Mouse (Mus musculus) left cerebral cortex, postnatal 14 days (tissue): ENCODE data around the gene Myo9a. TPM values are rescaled to one million over a fixed set of nuclear protein-coding genes. Genes with fewer than 3 reads are reported as not detected.
A peak's percentile ranks its signal among the peaks of the same experiment; 100 is the strongest.
"Not testable (repeated sequence)": the region's sequence is repeated elsewhere in the genome, so short reads cannot be mapped to it uniquely, and the experiment has no call there.

Experiments
- DNase-seq, 2 experiments: peaks; one replicate each; pipeline ENCODE4 v3.0.0; 2021 to 2022; ENCODE audit warnings: low spot score in 2 of 2, mixed read lengths in 1 of 2
- intact Hi-C: fragments of 180-260 bp; cut with DNase I; formaldehyde crosslinking; loops from one replicate; pipeline ENCODE4 v1.15.1; 2025
- total RNA-seq, 2 experiments: library from RNA; stranded (reverse); gene quantifications; 2 replicates each; pipeline ENCODE4 v1.2.3; 2021

The Myo9a gene
- total RNA-seq, 2 experiments from 2014 or later, result 70.3 to 72.8 TPM

DNA sequence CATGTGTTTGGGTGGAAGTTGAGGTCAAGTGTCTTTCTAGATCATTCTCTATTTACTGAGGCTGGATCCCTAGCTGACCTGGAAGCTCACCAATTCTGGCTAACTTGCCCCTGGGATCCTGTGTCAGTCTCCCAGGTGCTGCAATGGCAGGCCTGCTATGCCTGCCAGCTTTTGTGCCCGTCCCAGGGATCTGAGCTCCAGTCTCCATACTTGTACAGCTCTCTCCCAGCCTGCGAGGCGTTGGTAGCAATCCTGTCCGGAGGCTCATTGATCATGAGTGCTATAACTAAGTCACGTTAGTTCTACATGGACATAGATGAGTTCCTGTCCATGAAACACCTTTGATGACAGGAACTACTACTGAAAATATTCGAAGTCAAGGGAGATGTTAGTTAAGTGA lies 193.1 kb downstream of the Myo9a start:
- DNase-seq, result no peak
- intact Hi-C loops, result no loop called here

DNA sequence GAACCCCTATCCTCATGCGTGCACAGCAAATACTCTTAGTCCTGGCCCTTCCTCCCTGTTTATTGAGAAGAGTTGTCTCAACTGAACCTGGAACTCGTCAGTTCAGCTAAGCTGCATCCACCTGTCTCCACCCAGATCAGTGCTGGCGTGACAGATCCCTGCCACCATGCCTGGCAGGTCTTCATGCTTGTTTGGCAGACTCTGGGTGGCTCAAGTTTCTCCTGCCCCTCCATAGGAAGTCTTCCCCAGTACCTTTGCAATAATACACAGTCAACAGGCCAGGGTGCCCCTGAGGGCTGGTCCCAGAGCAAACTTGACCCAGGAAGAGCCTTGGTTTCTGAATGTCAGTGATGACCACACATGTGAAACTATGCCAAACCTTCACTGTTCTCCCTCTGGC lies 194.5 kb downstream of the Myo9a start:
- intact Hi-C loops, result no loop called here
- DNase-seq, result no peak

DNA sequence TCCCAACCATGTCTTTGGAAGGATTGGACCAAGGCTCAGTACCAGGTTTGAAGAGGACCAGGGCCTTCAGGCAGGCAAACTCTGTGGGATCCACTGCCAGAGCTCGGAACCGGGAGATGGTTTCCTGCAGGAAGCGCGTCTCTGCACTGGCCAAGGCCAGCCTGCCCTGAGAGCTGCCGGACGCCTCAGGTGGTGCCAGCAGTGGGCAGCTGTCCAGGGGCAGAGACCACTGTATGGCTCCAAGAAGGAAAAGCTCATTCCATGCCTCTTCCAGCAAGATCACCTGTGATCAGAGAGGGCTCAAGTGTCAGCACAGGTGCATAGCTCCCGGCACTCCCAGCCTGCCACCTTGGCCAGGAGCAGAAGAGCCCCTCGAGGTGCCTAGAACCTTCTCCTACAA lies 196.6 kb downstream of the Myo9a start:
- intact Hi-C loops, result no loop called here
- no peak for DNase-seq

DNA sequence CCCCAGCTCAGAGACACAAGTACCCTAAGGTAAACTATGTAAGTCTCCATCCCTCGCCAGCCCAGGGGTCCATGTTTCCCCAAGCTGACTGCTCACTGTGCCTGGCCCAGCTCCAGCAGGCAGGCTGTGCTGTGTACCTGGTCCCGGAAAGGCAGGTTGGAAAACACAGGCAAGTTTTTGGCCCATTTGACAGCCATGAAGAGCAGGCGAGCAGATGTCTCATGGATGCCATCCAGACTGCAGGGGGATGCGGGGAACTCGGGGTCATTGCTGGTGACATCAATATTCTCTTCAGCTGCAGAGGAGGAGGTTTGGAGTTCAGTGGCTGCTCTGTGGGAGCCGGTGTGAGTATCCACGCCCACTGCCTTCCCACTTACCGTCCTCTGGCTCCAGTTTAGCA lies 197.5 kb downstream of the Myo9a start:
- DNase-seq, result no peak
- intact Hi-C loops, result no loop called here

DNA sequence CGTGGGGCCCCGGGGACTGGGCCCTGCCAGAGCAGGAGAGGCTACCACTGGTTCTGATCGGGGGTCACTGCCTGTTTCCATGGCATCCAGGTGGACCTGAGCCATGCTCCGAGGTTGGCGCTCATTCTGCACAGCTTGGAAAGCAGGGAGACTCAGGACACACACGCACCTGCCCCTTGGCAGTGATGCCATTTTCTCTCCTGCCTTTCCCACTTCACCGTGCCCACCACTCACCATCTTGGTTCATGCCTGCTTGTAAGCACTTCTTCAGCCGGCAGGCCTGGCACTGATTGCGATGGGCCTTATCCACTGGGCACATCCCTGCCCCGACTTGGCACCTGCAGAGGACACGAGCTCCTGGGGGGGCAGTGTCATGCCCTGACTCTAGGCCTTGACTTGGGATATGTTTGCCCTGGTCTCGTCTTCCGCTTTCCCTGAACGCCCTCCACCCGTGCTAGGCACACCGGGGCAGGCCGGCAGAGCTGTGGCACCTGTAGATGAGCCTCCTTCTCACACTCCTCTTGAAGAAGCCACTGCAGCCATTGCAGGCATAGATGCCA lies 198.1 kb downstream of the Myo9a start:
- no peak for DNase-seq
- intact Hi-C loops, result no loop called here

DNA sequence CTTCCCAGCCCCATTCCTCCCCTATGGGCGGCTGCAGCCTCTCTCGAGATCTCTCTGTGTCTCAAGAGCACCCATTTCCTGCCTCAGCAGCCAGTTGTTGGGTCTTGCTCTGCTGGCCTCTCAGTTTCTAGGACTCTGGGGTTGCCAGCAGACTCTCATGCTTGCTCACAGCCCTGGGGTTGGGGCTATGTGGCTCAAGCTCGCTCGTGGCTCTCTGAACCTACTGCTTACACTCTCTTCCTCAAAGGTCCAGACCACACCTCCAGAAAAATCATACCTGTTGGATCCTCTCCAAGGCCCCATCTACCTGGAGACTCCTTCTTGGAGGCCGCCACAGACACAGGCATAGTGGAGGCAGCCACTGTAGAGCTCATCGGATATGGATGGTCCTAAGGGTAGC lies 198.8 kb downstream of the Myo9a start:
- intact Hi-C loops, result no loop called here
- DNase-seq, result no peak

DNA sequence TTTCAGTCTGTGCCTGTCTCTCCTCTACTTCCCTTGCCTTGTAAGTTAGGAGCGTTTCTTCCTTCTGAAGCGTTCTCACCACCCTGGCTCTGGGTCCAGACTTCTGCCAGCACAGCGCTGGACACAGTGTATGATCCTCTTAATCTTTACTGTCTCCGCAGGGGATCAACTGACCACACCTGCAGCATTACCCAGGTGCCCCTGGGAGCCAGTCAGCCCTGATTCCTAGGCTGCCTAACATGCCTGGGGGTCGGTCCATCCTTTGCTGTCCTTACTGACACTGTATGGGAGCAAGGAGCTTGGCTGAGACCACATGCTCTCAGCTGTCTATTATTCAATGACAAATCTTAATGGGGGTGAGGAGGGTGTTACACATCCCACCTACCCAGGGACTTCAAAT lies 199.3 kb downstream of the Myo9a start:
- DNase-seq, result no peak
- intact Hi-C loops, result no loop called here

DNA sequence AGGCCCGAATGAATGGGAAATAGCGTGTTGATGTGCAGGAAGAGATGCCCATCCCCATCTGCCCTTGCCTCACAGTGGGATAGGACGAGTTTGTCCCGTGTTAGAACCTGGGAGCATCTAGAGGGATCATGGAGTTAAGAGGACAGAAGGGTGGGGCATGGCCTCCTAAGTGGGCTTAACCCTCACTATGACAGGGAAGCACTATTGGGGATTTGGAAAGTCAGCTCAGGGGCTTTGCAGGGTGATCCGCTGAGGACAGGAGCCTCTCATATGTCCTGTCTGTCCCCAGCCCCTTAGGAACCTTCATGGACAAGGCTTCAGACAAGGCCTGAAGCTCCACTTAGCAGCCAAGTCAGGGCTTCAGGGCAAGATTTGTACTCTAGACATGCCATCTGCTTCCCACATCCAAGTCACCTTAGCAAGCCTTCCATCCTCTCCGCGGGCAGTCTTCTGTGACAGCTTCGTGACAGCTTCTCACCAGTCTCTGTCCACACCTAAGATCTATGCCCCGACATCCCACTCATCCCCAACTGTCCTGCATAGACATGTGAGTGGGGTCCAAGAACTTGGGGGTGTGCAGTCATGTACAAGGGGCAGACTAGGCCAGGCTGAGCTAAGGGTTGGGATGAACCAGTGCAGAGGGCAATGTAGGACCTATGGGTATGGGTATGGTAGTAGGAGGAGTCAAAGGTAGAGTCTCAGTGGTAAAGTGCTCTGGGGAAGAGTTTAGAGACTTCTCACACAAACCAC lies 200.5 kb downstream of the Myo9a start:
- no peak for DNase-seq
- intact Hi-C loops, result no loop called here

DNA sequence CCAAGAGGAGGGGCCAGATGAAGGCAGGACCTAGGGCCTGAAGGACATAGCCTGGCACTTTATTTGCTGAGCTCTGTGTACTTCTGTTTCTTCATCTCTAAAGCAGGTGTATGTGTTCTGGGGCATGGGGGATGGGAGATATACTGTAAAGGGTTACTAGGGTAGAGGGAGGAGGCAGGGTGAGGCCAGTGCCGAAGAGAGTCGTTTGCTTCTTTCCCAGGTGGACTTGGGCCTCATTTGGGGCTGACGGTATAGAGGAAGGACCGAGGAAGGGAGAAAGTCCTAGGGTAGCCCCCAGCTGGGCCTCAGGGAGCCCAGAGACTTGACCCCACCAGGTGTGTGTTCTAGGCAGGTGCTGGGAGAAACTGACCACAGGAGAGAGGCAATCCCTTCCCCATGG lies 201.2 kb downstream of the Myo9a start:
- DNase-seq, result no peak
- intact Hi-C loops, result no loop called here

DNA sequence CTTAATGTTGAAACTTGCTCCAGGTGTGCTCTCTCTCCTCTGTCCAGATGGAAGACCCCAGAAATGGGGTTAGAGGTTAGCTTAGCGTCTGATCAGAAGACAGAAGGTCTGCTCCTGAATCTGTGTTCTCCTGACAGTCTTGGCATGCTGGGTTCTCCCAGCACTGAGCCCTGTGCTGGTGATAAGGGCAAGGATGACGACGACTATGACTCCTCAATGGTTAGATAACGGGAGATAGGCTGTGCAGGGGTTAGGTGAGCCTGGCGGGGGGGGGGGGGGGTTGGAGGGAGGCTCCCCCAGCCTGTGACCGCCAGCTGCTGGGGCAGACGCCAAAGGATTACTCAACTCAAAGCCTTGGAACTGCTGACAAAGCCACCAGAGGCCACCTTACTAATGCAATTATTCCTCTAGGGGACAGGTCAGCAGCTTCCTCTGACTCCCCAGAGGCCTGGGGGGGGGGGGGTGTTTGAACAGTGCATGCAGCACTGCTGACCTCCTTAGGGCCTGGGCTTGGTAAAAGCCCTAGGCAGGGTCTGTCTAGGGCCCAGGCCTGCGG lies 201.9 kb downstream of the Myo9a start:
- intact Hi-C loops, result no loop called here
- no peak for DNase-seq

DNA sequence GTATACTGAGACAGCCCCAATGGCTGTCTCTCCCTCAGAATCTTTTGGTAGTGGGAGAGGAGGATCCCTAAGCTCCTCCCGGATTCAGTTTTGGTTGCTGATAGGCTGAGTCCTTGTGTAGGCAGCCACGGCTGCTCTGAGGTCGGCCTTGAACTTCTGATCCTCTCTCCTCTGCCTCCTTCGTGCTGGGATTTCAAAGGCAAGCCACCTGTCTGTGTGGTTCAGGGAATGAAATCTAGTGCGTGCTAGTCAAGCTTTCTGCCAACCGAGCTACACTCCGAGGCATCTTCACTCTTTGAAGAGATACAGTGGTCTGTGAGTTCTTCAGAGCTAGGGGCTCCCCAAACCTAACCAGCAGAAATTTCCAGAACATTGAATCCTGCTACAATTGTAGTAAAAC lies 202.9 kb downstream of the Myo9a start:
- DNase-seq, result no peak
- intact Hi-C loops, result no loop called here

DNA sequence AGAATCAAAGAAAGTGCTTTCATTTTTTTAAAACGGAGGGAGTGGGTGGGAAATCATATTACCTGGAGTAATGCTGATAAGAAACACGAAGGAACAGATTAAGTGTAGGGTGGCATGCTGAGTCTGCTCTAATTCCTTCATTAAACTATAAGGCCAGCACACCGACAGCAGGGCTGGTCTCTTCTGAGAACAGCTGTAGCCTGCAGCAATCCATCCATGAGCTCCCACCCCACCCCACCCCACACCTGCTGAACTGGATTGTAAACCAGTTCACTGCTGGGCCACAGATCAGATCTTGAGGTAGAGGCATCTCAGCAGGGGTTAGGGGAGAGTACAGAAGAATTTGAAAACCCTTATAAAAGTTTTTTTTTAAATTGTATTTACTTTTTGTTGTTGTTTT lies 204.5 kb downstream of the Myo9a start:
- no peak for DNase-seq
- intact Hi-C loops, result no loop called here

DNA sequence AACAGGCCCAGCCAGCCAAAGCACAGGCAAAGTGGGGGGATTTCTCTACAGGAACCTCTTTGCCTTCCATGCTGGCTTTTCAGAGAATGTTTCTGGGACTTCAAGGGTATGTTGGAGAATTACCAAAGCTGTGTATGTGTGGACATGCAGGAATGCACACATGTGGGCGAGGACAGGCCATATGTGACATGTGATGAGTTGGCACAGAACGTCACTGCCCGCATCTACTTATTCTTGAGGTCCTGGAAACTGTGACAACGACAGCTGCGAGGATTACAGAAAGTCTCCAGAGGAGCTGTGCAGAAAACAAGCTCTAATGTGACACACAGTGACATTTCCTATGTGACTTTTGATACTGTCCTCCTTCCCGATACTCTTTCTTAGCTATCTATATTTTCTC lies 205.0 kb downstream of the Myo9a start:
- peak in 1 of 2 experiments; percentile 34 for DNase-seq
- intact Hi-C loops, result no loop called here

DNA sequence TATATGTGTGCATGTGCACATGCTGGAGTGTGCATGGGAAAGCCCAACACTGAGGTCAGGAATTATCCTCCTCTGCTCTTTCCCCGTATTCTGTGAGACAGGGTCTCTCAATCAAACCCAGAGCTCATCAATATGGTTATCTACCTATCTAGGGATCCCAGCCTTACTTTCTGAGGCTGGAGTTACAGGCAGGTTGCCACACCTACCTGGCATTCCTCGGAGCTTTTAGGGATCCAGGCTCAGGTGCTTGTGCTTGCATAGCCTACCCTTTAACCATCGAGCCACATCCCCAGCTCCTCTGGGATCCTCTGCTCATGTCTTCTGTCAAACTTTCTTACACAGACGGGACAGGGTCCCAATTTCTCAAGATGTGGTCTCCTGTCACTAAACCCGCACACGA lies 205.8 kb downstream of the Myo9a start:
- intact Hi-C loops, result no loop called here
- no peak for DNase-seq

DNA sequence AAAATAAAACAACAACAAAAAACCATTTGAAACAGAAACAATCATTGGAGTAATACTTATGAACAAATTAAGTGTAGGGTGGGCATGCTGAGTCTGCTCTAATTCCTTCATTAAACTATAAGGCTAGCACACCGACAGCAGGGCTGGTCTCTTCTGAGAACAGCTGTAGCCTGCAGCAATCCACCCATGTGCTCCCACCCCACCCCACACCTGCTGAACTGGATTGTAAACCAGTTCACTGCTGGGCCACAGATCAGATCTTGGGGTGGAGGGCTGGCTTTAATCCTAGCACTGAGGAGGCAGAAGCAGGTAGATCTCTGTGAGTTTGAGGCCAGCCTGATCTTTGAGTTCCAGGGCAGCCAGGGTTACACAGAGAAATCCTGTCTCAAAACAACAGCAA lies 207.4 kb downstream of the Myo9a start:
- DNase-seq, intact Hi-C loops: not testable (repeated sequence)

DNA sequence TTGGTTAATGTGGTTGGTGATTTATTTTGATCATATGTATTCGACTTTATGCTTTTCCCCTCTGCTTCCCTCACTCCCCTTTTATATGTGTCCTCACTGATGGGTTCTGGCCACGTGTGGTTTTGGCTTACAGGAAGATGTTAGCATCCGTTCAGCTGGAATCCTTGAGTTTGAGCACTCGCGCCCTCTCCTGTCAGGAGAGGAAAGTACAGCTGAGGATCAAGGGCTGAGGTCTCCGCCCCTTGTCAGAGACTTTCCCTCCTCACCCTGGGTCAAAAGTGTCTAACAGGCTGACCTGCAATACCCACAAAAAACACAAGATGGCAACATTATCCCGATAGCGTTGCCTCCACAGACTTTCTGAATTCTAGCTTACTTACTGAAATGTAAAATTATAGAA lies 208.6 kb downstream of the Myo9a start:
- DNase-seq, result peak; percentile 79 to 86
- intact Hi-C loops, result no loop called here

DNA sequence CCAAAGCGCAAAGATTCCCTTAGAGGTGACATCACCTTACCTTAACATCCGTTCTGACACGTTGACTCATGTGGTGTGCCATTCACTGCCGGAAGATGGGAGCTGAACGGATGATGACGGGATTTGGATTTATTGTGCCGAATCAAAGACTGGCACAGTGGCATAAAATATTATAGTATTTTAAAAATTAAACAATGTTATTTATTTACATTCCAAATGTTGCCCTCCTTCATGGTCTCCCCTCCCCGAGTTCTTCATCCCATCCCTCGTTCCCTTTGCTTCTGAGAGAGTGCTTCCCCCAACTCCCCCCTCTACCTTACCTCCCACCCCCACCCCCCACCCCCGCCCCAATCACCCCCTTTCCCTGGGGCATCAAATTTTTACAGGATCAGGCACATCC lies 209.9 kb downstream of the Myo9a start, which contains the start of gene Nr2e3:
Gene Nr2e3 (minus strand): TSS at position 101 of the 400 bp plus-strand sequence.
- DNase-seq, result no peak
- intact Hi-C loops, result loop anchor here (2.0 to 10.0 kb wide), 2 partner anchors 236 to 276 kb away; no protein-coding TSS in a partner anchor

DNA sequence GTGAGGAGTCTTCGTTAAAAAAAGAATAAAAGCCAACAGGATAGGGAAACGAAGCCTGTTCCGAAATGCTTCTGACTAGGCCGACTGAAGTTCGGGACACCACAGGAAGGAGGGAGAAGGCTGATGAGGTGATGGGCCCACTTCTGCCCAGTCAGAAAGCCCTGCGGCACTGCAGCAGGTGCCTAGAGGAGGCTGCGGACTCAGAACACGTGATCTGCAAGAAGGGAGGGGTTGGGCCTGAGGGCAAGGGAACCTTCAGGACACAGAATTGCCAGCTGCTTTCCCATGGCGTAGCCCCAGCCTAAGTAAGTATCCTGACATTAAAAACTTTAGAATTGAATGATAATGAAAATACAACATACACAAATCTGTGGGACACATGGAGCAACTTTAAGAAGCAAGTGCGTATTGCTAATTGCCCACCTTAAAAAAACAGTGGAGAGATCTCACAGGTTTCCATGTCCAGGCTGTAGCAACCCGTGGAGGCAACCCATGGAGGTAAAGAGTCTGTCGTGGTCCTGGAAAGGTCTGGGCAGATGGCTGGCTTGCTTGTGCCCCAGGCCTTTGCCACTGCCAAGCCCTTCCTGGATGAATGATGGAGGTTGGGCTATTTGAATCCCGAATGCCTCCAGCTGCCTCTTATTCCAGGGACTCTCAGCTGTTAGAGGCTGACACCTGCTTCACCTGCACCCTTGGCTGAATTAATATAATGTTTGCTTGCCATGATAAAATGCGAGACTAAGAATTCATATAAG lies 210.7 kb downstream of the Myo9a start:
- intact Hi-C loops, result loop anchor here (2.0 to 10.0 kb wide), 2 partner anchors 237 to 275 kb away; no protein-coding TSS in a partner anchor
- no peak for DNase-seq

DNA sequence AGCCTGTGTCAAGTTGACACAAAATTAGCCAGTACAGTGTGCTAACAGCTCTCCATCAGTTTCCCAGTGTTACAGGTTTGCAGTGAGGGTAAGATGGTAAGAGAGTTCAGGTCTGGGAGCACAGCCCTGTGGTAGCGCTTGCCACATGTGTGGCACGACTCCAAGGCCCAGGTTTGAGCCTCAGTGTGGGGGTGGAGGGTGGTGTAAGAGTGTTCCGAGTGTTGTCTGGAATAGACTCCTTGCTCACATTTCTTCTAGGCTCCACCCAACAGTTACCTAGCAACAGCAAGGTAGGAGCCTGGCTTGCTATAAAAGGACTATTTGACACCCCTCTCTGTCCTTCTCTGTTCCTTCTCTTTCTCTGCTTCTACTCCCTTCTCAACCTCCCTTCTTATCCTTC lies 213.7 kb downstream of the Myo9a start:
- intact Hi-C loops, result loop anchor here (10.0 kb wide), 1 partner anchor 240 kb away; no protein-coding TSS in a partner anchor
- DNase-seq, result peak; percentile 43 to 78

DNA sequence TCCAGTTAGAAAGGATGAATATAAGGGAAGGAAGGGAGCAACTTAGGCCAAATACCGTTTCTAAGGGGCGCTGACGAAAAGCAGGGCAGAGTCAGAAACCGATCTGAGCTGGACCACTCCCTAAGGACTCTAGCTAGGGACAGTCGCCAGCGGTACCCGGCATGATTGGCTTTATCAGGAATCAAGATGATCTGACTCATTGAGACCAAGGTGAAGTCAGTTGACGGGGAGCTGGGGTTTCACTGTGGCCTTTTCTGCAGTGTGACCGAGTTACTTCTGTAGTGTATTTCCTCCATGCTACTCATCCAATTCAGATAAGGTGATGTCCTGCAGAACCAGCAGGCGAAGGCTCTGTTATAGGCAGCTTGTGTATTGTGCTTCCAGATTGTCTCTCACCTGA lies 214.3 kb downstream of the Myo9a start:
- DNase-seq, result no peak
- intact Hi-C loops, result loop anchor here (10.0 kb wide), 1 partner anchor 240 kb away; no protein-coding TSS in a partner anchor
